Mouse (Mus musculus) lung, postnatal 4 days (tissue): ENCODE data around the gene Olfr854.

ENCODE experiments used
- DNase-seq, 2 experiments: peaks; one replicate each; pipeline ENCODE4 v3.0.0; 2021

Olfr854 gene

GRCm38 (mm10) chr9:19567282-19567681 lies at the start of gene Olfr854:
Gene Olfr854 (minus strand): TSS chr9:19567382.
- no peak for DNase-seq

DNA sequence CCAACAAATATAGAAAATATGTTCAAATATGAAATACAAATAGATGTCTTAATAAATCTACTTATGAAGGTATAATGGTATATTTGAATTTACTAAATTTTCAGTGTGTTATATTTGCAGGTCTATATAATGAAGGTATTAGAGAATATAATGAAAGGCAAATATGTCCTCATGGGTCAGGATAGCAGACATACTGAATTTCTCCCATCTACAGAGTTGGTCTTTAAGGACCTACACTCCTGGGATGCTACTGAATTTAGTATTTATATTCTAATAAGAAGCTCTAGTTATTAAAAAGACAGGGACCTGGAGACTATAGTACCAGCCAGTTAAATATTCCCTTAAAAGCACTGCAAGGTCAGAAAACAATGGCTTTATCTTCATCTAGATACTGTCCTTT lies 15.1 kb upstream of the Olfr854 start, which contains the start of gene Olfr855:
Gene Olfr855 (plus strand): TSS at position 301 of the 400 bp plus-strand sequence.
- DNase-seq = no peak

GRCm38 (mm10) chr9:19540976-19541375 lies 26.2 kb downstream of the Olfr854 start, which contains the start of gene Olfr853:
Gene Olfr853 (minus strand): TSS chr9:19541076.
- DNase-seq = no peak
